Mouse (Mus musculus) gastrocnemius, adult 18-20 months (tissue): Measurements from ENCODE around the gene Nmur1. TPM values are rescaled to one million over a fixed set of nuclear protein-coding genes. Genes with fewer than 3 reads are reported as not detected.
"Not testable (repeated sequence)": the region's sequence is repeated elsewhere in the genome, so short reads cannot be mapped to it uniquely, and the experiment has no call there.

ENCODE experiments used
- DNase-seq: peaks from one replicate; pipeline ENCODE4 v3.0.0; 2021; ENCODE audit warnings: low spot score
- total RNA-seq, 2 experiments: library from RNA; stranded (reverse); gene quantifications; 2 replicates each; pipeline ENCODE4 v1.2.3; 2021

The Nmur1 gene
- total RNA-seq, 2 experiments from 2014 or later: not detected

- DNase-seq: no peak
These were observed 65.6 kb downstream of the Nmur1 start for GRCm38 (mm10) chr1:86360441-86360840.

GRCm38 (mm10) chr1:86359798-86360179 lies 66.2 kb downstream of the Nmur1 start:
- DNase-seq: no peak

DNA sequence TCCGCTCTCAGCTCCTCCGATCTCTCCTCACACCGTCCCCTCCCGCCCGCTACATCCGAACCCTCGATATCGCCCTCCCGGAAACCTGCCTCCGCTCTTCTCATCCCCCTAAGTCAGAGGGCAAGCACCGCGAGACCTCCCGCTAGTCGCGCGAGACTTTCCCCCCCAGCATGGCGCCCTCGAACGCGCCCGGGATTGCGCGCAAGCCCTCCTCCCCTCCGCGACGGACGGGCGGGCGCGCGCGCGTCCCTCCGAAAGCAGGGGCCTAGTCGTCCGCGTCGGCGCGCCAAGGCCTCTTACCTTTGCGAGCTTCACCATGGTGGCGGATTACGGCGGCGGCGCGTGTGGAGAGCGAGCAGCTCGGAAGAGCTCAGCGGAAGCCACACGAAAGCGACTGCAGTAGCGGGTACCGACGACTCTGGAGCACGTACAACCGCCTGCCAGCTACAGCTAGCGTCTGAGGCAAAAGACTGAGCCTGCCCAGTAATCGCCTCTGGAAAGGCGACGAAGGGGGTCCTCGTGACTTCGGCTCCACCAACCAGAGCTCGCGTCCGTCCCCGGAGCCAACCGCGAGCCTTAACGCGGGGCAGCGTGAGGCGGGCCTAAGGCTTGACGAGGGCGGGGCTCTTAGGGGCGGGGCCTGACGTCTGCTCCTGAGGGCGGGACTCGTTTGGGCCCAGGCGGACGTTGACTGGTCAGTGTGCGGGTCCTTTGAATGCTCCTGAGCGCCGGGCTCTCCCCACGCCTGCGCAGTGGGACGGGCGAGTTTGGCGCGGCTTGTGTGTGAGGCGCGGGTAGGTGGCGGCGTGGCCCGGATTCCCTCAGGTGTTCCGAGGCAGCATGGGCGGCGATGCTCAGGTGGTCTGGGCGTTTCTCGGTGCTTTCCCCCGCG lies 66.9 kb downstream of the Nmur1 start, which contains the start of gene Ncl:
TSS of gene Ncl (minus strand) at position 495 of the 892 bp plus-strand sequence.
- DNase-seq: peak; percentile 97

GRCm38 (mm10) chr1:86358229-86358905 lies 67.7 kb downstream of the Nmur1 start:
- DNase-seq: no peak

DNA sequence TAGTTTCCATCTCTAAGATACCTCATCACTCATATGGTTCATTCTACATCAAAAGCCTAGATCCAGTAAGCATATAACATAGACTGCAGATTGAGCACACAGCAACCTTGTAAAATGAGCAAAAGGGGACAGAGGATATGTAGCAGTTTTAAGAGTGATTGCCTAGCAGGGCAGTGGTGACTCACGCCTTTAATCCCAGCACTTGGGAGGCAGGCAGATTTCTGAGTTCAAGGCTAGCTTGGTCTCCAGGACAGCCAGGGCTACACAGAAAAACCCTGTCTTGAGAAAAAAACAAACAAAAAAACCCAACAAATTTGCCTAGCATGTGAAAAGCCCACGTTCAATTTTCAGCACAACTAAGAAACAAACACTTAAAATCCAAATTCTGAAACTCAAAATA lies 71.8 kb downstream of the Nmur1 start:
- DNase-seq: no peak

DNA sequence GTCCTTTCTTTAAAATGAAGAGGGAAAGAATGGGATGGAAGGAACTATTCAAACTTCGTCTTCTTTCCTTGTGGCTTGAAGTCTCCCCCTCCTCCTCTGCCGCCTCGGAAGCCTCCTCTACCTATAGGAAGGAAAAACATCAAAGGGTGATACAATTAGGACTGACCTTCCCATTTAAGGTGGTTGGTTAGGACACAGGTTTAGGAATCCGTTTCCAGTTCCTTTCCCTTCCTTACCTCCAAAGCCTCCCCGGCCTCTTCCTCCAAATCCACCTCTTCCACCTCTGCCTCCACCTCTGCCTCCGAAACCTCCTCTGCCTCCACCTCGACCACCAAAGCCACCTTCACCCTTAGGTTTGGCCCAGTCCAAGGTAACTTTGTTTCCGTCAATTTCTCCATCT lies 75.5 kb downstream of the Nmur1 start:
- DNase-seq: no peak

GRCm38 (mm10) chr1:86349696-86350095 lies 76.3 kb downstream of the Nmur1 start:
- no peak for DNase-seq

- DNase-seq: no peak
These were observed 76.8 kb downstream of the Nmur1 start for GRCm38 (mm10) chr1:86349201-86349600.

GRCm38 (mm10) chr1:86348801-86349200 lies 77.2 kb downstream of the Nmur1 start:
- no peak for DNase-seq

DNA sequence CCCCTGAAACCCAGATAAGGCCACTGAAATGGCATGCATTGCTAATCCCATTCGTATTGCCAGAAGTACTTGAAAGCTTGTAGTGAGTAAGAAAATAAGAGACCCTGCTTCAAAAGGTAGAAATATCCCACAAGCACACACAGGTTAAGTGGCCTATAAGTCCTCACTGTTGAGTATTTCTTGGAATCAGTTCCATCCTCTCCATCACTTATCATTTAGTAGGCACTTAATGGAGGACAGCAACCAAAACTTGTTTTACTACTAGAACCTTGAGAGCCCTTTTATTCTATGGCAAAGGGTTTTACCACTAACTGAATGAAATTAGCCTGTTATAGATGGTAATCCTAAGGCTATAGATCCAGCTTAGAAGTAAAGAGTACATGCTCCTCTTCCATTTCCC lies 77.9 kb downstream of the Nmur1 start:
- DNase-seq: no peak

DNA sequence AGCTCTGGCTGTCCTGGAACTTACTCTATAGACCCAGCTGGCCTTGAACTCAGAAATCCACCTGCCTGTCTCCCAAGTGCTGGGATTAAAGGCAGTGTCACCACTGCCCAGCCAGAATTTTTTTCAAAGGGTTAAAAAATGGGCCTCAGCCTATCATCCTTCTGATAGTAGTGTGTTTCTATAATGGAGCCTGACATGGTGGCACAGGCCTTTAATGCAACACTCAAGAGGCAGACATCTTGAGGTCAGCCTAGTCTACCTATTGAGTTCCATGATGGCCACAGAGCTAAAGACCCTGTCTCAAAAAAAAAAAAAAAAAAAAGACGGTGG lies 78.3 kb downstream of the Nmur1 start:
- no peak for DNase-seq

DNA sequence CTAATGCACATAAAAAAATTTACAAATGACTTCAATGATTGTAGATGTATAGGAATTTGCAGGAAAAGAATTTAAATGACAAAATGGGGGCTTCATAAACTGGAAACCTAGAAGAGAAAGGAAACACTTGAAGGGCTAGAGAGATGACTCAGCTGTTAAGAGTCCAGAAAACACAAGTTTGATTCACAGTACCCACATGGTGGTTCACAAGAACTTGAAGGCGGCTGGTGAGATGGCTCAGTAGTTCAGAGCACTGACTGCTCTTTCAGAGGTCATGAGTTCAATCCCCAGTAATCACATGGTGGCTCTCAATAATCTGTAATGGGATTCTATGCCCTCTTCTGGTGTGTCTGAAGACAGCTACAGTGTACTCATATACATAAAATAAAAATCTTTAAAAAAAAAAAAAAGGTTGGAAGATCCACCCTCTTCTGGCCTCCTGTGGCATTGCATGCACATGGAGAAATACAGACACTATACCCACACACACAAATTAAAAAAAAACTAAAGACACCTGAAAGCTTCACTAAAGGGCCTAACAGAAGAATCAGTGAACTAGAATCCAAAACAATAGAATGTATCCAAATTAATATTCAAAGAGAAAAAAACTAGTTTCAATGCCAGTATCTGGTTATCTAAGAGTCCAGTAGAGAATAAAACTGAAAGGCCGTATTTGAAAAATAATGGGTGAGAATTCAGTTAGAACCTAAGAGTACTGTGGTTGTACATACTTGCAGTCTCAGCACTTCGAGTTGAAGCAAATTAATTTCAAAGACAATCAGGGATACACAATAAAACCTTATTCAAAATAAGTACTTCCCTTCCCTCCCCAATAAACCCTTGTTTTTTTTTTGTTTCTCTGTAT lies 78.9 kb downstream of the Nmur1 start:
- no peak for DNase-seq

DNA sequence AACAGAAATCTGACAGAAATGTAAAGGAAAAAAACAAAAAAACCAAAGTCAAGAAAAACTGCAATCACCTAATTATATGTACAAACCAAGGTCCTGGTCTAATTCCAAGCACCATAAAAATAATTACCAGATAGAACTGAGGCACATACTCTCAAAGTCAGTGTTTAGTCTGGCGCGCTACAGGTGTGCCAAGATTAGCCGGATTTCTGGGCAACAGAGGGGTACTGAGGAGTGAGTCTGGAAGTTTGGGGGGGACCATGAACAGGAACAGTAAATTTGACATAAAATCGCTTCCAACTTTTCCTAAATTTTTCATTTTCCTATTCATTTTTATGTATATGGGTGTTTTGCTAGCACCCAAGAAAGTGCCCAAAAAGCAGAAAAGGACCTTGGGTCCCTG lies 80.1 kb downstream of the Nmur1 start:
- no peak for DNase-seq

DNA sequence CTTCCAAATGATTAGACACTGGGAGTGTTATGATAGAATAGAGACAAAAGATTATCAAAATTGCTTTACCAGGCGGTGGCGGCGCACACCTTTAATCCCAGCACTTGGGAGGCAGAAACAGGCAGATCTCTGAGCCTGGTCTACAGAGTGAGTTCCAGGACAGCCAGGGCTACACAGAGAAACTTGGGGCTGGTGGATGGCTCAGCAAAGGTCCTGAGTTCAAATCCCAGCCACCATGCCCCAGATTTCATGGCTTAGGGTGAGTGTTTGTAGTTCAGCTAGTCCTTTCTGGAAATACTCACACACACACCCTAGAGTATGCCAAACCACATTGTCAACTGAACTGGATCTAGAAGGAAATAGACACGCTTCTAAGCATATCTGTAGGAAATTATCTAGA lies 81.0 kb downstream of the Nmur1 start:
- no peak for DNase-seq

GRCm38 (mm10) chr1:86343969-86344861 lies 81.8 kb downstream of the Nmur1 start:
- no peak for DNase-seq

- DNase-seq: no peak
These were observed 82.9 kb downstream of the Nmur1 start for GRCm38 (mm10) chr1:86343087-86343645.

DNA sequence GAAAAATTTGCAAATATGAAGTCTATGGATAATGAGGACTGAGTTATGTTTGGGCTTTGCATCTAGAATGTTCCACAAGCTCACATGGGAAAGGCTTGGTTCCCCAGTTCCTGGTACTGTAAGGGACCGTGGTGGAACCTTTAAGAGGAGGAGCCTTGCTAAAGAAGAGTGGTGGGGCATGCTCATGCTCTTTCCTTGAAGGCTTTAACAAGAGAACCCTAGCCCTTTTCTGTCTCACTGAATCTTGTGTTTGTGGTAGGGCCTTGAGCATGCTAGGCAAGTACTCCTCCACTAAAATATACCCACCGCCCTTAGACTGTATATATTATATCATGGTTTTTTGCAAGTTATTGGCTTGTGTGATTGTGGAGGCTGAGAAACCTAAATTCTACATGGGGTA lies 83.7 kb downstream of the Nmur1 start:
- DNase-seq: no peak

DNA sequence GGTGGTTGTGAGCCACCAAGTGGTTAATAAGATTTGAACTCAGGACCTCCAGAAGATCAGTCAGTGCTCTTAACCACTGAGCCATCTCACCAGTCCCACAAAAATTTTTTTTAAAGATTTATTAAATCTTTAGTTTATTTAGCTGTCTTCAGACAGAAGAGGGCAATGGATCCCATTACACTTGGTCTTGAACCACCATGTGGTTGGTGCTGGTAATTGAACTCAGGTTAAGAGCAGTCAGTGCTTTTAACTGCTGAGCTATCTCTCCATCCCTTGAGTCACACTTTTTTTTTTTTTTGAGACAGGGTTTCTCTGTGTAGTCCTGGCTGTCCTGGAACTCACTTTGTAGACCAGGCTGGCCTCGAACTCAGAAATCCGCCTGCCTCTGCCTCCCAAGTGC lies 84.9 kb downstream of the Nmur1 start:
- DNase-seq: not testable (repeated sequence)

DNA sequence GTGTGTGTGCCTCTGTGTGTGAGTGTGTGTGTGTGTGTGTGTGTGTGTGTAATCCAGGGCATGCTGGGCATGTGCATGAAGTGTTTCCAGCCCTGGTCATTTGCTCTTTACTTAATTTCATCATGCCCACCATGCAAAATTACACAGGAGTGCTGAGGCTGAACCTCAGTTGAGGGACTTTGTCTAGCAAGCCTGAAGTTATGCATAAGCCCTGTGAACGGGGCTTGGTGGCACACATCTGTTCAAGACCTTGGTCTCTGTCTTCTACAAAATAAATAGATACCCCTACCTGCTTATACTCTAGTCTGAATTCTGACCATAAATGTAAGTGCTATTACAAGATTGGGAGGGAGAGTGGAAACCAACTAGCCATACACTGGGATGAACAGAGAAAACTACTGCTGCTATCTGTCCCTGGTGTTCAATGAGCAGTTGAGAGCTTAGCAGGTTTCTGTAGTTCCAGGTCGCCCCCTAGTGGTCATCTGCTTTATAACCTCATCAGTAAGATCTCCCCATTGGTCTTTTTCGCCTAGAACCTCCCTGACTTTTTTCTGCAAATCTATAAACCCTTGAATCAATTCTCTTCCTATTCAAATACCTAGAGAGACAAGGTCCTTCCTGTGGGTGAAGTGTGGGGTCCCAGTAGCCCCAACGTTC lies 86.7 kb downstream of the Nmur1 start:
- DNase-seq: peak; percentile 82

DNA sequence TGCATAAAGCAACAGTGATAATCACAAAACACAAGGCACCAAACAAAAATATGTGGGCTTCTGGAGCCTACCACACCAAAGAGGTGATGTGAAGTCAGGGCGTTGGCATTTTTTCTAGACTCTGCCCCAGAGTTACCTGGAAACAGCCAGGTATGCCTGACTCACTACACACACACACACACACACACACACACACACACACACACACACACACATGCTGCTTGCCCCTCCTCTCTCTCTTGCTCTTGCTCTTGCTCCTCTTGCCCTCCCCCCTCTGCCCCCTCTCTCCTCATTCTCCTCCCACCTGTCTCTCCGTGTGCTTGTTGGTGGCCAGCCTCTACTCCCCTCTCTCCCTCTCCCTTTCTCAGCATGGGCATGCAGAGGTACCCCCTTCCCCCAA lies 89.7 kb downstream of the Nmur1 start:
- no peak for DNase-seq
